Mouse (Mus musculus) kidney, embryonic 16.5 days (tissue): ENCODE results near the gene 1500009C09Rik. TPM values are rescaled to one million over a fixed set of nuclear protein-coding genes. Genes with fewer than 3 reads are reported as not detected.

Experiments used
- ATAC-seq: fragments of 200-750 bp; cut with Nextera tagmentation; 2 replicates; pipeline ENCODE4 v1.8.0; 2017; ENCODE audit warnings: moderate TSS enrichment; ENCODE audit not compliant: low FRiP score, low TSS enrichment
- H3K27ac ChIP-seq: fragments of 300-500 bp; sonication (generic); 2 replicates; pipeline ENCODE4 v1.5.1; 2014; ENCODE audit warnings: low read length
- H3K27me3 ChIP-seq: fragments of 300-500 bp; sonication (generic); 2 replicates; pipeline ENCODE4 v1.6.1; 2014; ENCODE audit warnings: low read length, control low read depth, mixed read lengths; ENCODE audit not compliant: insufficient read depth
- H3K36me3 ChIP-seq: fragments of 300-500 bp; sonication (generic); 2 replicates; pipeline ENCODE4 v1.6.1; 2014; ENCODE audit warnings: low read length, control low read depth, mixed read lengths; ENCODE audit not compliant: insufficient read depth
- H3K4me1 ChIP-seq: fragments of 300-500 bp; sonication (generic); 2 replicates; pipeline ENCODE4 v1.6.1; 2014; ENCODE audit warnings: low read length, control low read depth, mixed read lengths; ENCODE audit not compliant: insufficient read depth
- H3K4me2 ChIP-seq: fragments of 300-500 bp; sonication (generic); replicated peaks from 2 replicates; pipeline ENCODE4 v1.6.1; 2014; ENCODE audit warnings: low read depth, low read length
- H3K4me3 ChIP-seq: fragments of 300-500 bp; sonication (generic); 2 replicates; pipeline ENCODE4 v1.5.1; 2014; ENCODE audit warnings: mild to moderate bottlenecking, low read length
- H3K9ac ChIP-seq: fragments of 300-500 bp; sonication (generic); replicated peaks from 2 replicates; pipeline ENCODE4 v1.6.1; 2014; ENCODE audit warnings: low read length
- H3K9me3 ChIP-seq: fragments of 300-500 bp; sonication (generic); 2 replicates; pipeline ENCODE4 v1.6.1; 2016; ENCODE audit warnings: low read length, control low read depth
- WGBS: fragments of 180-500 bp; shearing (Covaris S2); extraction: QIAGEN DNeasy Blood & Tissue Kit; methylation state at CpG from one replicate; pipeline ENCODE4 v1.1.7; 2014; 5-methylcytosine and 5-hydroxymethylcytosine counted together
- polyA plus RNA-seq: library from polyadenylated mRNA; unstranded; fragments of >200 nt; fragmentation: Nextera tagmentation; extraction: Ambion mirVana; gene quantifications from 2 replicates; pipeline ENCODE4 v1.2.1, GENCODE M21; 2015

Gene 1500009C09Rik
- polyA plus RNA-seq, 1 experiment from 2014 or later = not detected

GRCm38 (mm10) chr15:82210801-82211200 lies 41.4 kb upstream of the 1500009C09Rik start:
- H3K27me3 ChIP-seq = peaks cover 93% of the 10 kb centered on the region
- H3K36me3 ChIP-seq = peaks cover 5% of the 10 kb centered on the region
- WGBS = 35% methylated on average over 1 of the region's 1 CpGs
- H3K4me2 ChIP-seq = no peak overlapping the region
- H3K9ac ChIP-seq = no peak overlapping the region
- H3K4me3 ChIP-seq = no peak overlapping the region
- no peaks in the 10 kb centered on the region for H3K9me3 ChIP-seq
- ATAC-seq = no peak
- no peak overlapping the region for H3K27ac ChIP-seq
- H3K4me1 ChIP-seq = peaks cover 29% of the 10 kb centered on the region

DNA sequence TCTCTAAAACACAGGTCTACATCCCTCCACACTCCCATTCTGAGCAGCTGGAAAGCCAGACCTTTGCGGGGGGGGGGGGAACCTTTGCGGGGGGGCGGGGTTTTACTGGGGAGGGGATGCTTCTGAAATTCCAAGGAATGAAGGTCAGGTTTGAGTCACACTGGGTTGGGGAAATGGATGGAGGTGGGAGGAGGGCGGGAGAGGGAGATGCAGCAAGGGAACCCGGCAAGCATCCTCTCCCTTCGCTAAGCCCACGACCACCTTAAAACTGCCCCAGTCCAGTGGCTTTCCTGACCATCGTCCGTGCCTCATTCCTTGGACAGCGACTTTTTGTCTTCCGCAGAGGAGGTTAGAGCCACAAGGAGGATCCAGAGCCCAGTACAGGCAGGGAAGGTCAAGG lies 40.9 kb upstream of the 1500009C09Rik start:
- no peak for ATAC-seq
- Histone ChIP-seq H3K9ac (no peak overlapping the region; the same call in 1 of the 2 replicates), H3K4me3 (peak overlapping the region; percentile 52), H3K4me1 (peaks cover 28% of the 10 kb centered on the region), H3K4me2 (peak overlapping the region; percentile 78), H3K9me3 (no peaks in the 10 kb centered on the region), H3K27ac (no peak overlapping the region), H3K36me3 (0 out of 2 replicates have a peak, but pooled peaks cover under 1% of the 10 kb centered on the region), H3K27me3 (peaks cover 93% of the 10 kb centered on the region)
- WGBS = 0% methylated on average over 9 of the region's 11 CpGs

DNA sequence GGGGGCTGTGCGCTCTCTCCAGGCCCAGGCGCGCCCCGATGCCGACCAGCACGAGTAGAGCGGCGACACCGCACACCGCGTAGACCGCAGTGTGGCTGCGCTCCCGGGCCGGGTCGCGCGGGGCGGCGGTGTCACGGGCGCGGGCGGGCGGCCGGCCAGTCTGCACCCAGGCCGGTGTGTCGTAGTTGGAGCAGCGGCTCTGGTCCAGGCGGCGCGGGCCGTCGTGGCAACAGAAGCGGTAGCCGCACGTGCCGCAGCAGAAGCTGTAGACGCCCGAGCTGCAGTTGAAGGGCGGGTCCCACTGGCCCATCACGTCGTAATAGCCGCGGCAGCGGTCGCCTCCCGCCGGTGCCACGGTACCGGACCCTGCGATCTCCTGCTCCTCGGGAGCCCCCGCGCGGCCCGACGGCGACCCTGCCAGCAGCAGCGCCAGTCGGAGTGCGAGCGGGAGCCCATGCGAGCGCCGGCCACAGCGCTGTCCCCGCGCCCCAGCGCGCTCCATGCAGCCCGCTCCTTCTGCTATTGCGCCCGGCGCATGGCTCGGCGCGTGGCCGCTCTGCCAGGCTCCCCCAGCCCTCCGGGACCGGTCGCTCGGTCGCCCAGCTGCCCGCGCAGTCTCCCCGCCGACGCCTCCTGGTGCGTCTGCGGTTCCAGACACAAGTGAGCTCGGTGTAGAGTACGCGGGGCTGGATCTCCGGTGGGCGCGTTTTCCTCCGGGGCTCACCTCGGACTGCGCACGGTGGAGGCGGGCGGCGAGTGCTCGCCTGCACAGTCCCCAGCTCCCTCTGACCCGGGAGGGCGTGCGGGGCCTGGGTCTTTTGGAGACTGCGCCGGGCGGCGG lies 40.1 kb upstream of the 1500009C09Rik start:
- peaks cover 19% of the 10 kb centered on the region for H3K4me1 ChIP-seq
- H3K27ac ChIP-seq = no peak overlapping the region
- peak; percentile 32; the same call in 1 of the 2 replicates for ATAC-seq
- H3K9ac ChIP-seq = peak overlapping the region; percentile 61
- peak overlapping the region; percentile 78 for H3K4me2 ChIP-seq
- H3K36me3 ChIP-seq = no peaks in the 10 kb centered on the region
- H3K9me3 ChIP-seq = no peaks in the 10 kb centered on the region
- H3K27me3 ChIP-seq = peaks cover 92% of the 10 kb centered on the region
- peak overlapping the region; percentile 52 for H3K4me3 ChIP-seq
- WGBS = under 1% methylated on average over 108 of the region's 112 CpGs

DNA sequence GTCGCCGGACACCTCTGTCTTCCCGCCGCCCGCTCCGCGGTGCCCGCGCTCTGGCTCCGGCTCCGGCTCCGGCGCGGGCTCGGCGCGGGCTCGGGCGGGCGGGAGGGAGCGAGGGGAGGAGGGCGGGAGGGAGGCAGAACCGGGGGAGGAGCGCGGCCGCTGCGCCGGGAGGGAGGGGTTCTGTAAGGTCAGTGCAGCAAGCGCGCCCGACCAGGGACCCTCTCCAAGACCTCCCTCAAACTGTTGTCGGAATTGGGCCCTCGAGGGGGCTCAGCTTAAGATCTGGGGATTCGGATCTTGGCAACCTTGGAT lies 39.5 kb upstream of the 1500009C09Rik start, which contains the start of gene Shisa8:
Gene Shisa8 (minus strand): TSS at position 64 of the 312 bp plus-strand sequence.
- no peaks in the 10 kb centered on the region for H3K36me3 ChIP-seq
- H3K9me3 ChIP-seq = no peaks in the 10 kb centered on the region
- no peak for ATAC-seq
- peak within 1 kb of the TSS; percentile 52 for H3K4me3 ChIP-seq
- H3K27me3 ChIP-seq = peaks cover 90% of the 10 kb centered on the region
- no peak within 1 kb of the TSS for H3K27ac ChIP-seq
- under 1% methylated on average over 30 of the region's 34 CpGs for WGBS
- peak within 1 kb of the TSS; percentile 78 for H3K4me2 ChIP-seq
- H3K9ac ChIP-seq = peak within 1 kb of the TSS; percentile 61
- peaks cover 16% of the 10 kb centered on the region for H3K4me1 ChIP-seq

DNA sequence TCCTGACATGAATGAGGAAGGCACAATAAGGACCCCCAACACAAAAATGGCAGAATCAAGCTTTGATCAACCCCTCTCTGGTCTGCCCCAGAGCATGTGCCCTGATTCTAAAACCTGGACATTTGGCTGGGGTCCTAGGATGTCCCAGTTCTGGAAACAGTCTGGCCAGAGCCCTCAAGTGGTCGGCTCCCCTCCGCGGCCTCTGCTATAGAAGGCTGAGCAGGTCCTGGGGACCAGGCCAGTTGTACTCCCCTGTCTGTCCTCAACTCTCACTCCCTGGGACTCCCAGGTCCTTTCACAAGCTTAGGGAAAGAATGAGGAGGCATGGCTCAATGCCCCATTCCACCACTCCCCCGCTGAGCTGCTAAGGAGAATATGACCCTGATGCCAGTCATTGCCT lies 39.0 kb upstream of the 1500009C09Rik start:
- H3K36me3 ChIP-seq = no peaks in the 10 kb centered on the region
- WGBS = 16% methylated on average over 4 of the region's 4 CpGs
- H3K9me3 ChIP-seq = no peaks in the 10 kb centered on the region
- no peak overlapping the region for H3K27ac ChIP-seq
- H3K27me3 ChIP-seq = peaks cover 85% of the 10 kb centered on the region
- ATAC-seq = no peak
- peaks cover 16% of the 10 kb centered on the region for H3K4me1 ChIP-seq
- H3K4me3 ChIP-seq = no peak overlapping the region; the same call in 1 of the 2 replicates
- no peak overlapping the region for H3K9ac ChIP-seq
- 0 out of 2 replicates have a peak overlapping the region, but pooled peaks have one; percentile 78 for H3K4me2 ChIP-seq

DNA sequence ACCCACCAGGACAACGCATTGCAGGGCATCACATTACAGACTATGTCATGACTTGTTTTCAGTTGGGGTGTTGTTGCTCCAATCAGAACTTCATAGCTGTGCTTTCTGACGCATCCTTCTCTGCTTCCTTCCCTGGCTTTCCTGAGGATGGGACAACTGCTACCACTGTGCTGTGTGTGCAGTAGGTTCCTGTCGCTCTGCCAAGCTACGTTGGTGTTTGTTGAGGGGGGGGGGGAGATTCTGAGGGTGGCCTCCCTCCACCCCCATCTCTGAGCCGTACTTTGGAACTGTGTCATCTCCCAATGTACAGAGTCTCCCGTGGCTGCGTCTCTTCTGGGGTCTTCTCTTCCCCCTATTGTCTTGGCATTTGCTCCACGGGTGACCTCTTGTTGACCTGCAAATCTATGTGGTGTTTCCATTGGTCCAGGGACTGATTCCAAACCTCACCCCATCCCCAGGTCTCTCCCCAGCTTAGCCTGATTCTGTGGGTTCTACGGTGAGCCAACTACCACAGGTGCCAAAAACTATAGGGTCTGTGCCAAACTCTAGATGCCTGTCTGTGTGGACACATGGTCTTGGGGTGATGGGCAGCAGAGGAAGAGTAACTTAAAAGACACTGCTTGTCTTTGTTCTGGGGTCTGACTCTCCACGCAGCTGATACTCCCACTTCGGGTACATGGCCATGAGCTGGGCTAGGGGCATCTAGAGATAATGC lies 36.7 kb upstream of the 1500009C09Rik start:
- peaks cover 16% of the 10 kb centered on the region for H3K4me1 ChIP-seq
- no peak for ATAC-seq

DNA sequence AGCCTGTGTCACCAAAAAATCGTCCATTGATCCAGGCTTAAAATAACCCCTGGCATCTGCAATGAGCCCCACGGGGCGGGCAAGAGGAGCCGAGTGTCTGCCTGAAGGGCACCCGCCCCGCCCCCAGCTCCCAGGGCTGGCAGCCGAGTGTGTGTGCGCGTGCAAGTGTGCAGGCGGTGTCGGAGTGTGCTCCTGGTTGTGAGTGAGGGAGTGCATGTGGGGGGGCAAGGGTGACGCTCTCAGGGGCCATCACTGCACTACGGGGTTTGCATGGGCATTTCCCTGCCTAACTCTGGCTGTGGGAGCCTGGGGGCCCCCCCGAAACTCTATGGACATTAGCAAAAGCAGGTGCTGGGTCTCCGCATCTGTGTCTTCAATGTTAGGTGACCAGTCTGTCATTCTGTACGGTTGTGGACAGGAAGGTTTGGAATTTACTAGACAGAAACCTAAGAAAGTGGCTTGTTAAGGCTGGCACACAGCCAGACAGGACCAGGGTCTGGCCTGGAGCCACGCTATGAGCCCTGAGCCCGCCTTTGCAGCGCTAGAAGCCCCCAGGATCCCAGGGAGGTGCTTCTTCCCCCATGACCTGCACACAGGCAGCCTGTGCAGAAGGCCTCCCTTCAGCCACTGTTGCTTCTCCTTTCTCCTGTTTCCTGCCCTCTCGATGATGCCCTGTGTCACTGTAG lies 35.9 kb upstream of the 1500009C09Rik start:
- no peak for ATAC-seq
- 50% methylated on average over 20 of the region's 20 CpGs for WGBS
- no peak overlapping the region for H3K4me2 ChIP-seq
- no peaks in the 10 kb centered on the region for H3K36me3 ChIP-seq
- H3K27me3 ChIP-seq = peaks cover 57% of the 10 kb centered on the region
- H3K27ac ChIP-seq = no peak overlapping the region
- no peak overlapping the region for H3K4me3 ChIP-seq
- 0 out of 2 replicates have a peak overlapping the region, but pooled peaks have one; percentile 16 for H3K9ac ChIP-seq
- H3K9me3 ChIP-seq = no peaks in the 10 kb centered on the region
- peaks cover 16% of the 10 kb centered on the region for H3K4me1 ChIP-seq

More for the DNA sequence above, 36.7 kb upstream of the 1500009C09Rik start:
- no peak overlapping the region for H3K9ac ChIP-seq
- 53% methylated on average over 11 of the region's 11 CpGs for WGBS
- H3K4me2 ChIP-seq = no peak overlapping the region
- no peak overlapping the region for H3K4me3 ChIP-seq
- H3K27me3 ChIP-seq = peaks cover 65% of the 10 kb centered on the region
- no peak overlapping the region for H3K27ac ChIP-seq
- H3K36me3 ChIP-seq = no peaks in the 10 kb centered on the region
- no peaks in the 10 kb centered on the region for H3K9me3 ChIP-seq

- H3K4me1 ChIP-seq = peaks cover 8% of the 10 kb centered on the region; the same call in 1 of the 2 replicates
- WGBS = 25% methylated on average over 7 of the region's 7 CpGs
- no peak overlapping the region for H3K4me3 ChIP-seq
- H3K27ac ChIP-seq = no peak overlapping the region
- no peak overlapping the region for H3K4me2 ChIP-seq
- H3K9ac ChIP-seq = no peak overlapping the region
- H3K27me3 ChIP-seq = peaks cover 50% of the 10 kb centered on the region
- H3K9me3 ChIP-seq = no peaks in the 10 kb centered on the region
- no peak for ATAC-seq
- H3K36me3 ChIP-seq = no peaks in the 10 kb centered on the region
These were observed 35.2 kb upstream of the 1500009C09Rik start for GRCm38 (mm10) chr15:82217039-82217438.

- Histone ChIP-seq H3K27me3 (peaks cover 42% of the 10 kb centered on the region), H3K36me3 (no peaks in the 10 kb centered on the region), H3K9ac (no peak overlapping the region), H3K4me3 (no peak overlapping the region), H3K4me2 (no peak overlapping the region), H3K27ac (no peak overlapping the region), H3K9me3 (no peaks in the 10 kb centered on the region), H3K4me1 (no peaks in the 10 kb centered on the region)
- ATAC-seq = no peak
- 41% methylated on average over 9 of the region's 9 CpGs for WGBS
These were observed 34.2 kb upstream of the 1500009C09Rik start for GRCm38 (mm10) chr15:82217980-82218379.
